Mouse (Mus musculus): ENCODE results near the gene Sorcs3.

The Sorcs3 gene

DNA sequence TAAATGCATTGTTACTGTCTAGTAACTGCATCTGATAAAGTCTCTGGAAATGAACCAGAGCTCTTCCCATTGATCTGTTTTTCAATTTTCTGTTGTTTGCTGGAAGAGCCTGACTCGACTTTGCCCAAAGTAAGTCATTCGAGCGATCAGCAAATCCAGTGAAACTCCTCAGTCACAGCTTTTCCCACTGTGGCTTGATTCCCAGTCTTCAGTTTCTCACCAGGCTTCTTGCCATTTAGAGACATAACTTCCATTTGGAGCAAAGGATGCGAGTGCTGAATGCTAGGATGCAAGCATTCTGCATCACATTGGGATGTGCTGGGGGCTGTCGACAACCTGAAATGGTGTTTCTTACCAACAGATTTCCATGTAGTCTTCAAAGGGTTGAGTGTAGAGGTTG lies 521.8 kb downstream of the Sorcs3 start:
- DNase-seq, result no peak

DNA sequence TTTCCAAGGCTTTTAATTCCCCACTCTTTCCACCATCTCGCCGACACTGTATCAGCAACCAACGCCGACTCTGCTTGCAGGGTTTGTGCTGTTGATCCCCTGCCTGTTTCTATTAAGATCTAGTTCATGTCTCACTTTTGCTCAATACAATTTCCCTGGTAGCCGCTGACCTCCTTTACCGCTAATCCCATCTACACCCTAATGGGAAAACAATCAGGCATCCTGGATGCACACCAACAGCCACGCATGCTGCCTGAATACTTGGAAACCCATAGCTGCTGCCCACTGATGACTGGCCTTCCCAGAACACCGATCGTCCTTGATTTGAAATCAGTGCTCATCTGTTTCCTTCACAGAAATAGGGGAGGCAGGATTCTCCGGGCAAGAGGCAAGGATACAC lies 525.9 kb downstream of the Sorcs3 start:
- DNase-seq, result no peak

DNA sequence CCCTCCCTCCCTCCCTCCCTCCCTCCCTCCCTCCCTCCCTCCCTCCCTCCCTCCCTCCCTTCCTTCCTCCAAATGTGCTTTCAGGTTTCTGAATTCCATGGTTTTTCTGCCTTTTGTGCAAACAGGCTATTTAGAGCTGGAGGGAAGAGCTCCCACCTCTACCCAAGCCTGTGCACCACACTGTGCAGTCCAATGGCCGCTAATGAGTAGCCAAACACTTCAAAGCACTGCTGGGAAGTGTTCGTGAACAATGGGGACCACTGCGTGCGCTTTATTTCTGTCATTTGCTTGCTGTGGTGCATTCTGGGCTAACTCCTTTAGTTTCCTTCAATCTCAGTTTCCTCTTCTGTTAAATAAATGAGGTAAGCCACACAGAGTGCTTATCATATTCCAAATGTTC lies 528.5 kb downstream of the Sorcs3 start:
- DNase-seq, result no peak

DNA sequence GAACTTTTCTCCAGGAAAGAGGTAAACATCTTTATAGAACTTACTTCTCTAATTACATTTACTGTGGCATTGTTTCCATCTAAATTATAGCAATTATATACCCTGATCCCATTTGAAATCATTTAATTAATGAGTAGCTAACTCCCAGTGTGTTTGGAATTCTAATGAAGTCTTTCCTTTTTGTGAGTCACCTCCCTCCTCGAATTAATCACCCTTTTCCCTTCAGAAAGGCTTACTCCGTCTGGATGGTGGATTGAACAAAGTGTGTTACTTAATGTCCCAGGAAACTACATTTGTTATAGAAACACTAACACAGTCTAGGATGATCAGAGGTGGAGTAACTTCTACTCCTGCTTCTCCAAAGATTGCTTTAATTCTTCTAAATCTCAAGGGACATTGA lies 531.7 kb downstream of the Sorcs3 start:
- DNase-seq, result no peak

DNA sequence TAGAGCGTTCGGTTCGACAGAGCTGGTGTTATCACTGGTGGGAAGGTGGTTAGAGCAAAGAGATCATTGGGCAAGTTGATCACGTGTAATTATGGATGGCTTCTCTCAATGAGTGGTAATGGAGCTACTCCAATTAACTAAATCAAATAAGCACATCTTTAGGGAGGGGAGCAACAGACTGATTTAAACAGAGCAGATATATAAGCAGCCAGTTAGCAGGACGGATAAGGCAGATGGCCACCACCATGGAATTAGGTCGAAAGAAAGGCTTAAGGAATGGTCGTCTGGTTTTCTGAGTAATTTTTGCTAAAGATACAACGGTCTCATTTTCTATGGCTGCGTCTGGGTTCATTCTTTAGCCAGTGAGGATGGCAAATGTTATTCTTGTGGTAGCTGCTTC lies 549.3 kb downstream of the Sorcs3 start:
- no peak for DNase-seq

DNA sequence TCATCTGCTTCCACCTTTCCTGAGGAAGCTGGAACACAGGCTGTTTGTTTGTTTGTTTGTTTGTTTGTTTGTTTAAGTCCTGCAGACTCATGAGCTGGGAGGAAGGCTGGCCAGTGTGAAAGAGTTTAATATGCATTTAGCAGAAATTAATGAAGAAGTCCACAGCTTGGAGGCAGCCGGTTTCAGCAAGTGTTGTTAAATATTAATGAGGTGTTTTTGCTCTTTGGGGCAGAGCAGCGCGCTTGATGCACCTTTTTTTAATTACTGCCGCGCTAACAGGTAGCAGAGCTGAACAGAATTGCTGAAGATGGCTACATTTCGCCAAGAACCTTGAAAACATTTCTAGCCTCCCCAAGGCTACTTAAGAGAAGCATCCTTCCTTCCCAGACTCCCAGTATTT lies 551.0 kb downstream of the Sorcs3 start:
- DNase-seq, result peak; percentile 29

DNA sequence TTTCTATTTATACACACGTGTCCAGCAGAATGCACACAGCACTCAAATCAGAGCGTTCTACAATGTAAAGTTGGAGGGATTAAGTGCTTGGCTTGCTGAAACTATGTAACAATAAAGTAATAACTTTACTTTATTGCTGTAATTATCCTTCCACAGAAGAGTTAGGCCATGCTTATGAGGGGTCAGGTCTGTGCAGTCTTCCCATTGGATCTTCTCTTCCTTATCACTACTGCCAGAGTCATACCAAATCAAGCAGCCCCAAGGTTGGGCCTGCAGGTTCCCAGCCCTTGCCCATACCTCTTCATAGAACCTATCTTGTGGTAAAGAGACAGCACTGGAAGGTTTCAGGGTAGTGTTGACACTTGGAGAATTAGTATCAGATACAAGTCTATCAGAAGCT lies 560.7 kb downstream of the Sorcs3 start:
- no peak for DNase-seq

DNA sequence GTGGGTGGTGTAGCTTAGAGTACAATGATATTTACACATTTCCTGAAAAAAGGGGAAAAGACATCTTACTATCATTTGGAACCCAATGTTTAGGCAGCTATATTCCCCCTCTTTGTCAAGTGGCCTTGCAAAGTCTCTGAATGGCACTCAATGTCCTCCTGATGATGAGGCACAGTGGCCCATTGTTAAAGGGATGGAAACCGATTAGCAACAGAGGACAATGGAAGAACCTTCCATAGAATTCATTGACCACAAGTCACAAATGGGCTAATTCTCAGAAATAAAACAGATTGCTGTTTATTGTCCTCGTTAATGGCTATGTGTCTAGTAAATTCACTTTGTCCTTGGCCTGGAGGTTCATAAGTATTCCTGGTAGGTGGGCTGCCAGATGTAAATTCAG lies 565.7 kb downstream of the Sorcs3 start:
- DNase-seq, result no peak

DNA sequence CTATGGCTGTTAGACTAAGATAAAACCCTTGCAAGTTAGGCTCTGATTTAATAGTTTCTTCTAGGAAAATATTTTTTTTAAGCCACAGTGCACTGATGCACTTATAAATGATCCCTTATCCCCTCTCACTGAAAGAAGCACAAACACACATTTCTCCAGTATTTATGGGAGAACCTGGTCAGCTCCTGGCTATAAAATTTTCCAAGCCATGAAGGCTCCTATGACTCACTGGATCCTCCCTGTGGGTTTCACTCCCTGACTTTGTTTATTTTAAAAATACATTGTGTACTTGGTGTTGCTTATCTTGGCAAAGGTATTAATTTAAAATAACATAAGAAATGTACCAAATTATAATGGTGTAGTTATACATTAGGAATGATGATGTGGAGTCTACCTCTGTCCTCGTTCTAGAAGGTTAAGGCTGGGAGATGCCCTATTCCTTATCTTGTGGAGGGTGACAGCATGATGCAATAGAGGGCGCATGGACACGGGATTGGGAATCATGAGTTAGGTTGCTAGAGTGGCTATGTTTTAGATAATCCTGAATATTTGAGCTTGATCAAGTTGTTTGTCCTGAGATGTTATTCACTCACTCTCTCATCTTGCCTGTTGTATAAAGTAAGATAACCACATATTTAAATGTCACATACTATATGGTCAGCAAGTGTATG lies 573.4 kb downstream of the Sorcs3 start:
- no peak for DNase-seq

DNA sequence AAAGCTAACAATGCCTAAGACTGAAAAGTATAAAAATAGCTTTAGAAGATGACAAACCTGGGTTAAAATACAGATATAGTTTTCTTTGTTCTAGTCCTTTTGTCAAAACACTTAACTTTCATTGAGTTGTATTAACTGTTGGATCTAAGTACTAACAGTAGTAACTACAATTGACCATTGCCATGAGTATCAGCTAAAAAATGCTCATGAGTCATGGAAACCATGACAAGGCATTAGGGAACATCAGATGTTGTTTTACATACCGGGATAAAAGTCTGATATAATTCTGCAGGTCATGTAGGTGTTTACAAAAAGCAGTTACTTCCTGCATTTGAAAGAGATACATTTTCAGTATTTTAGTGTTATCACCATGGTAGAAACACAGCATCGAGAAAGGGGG lies 575.0 kb downstream of the Sorcs3 start:
- DNase-seq, result no peak

DNA sequence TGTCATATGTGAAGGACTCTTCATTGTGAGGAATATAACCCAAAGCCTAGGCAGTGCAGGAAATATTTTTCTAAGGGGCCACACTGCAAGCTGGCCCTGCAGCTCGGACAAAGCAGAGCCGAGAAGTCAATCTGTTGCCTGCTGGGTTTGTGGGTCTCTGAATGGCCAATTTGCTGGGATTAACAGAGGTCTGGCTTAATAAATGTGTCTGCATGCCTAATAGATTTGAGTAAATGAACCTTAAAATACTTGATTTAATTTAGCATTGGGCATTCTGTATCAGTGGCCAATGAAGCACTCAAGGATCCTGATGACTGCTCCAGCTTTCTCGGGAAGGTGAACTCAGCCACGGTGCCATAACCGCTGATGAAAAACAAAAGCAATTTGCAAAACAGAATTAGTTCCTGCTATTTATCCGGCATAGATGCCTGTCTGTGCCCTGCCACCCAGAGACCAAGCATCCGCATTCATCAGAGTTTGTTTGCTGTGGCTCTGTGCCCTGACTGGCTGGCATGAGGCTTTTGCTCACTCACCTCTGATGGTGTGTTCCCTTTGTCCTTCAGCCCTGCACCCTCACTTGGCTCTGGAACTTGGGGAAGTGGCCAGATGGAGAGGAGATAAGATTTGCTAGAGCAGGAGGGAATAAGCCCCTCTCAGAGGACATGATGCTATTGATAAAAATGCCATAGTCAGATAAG lies 576.3 kb downstream of the Sorcs3 start:
- DNase-seq, result peak; percentile 41

DNA sequence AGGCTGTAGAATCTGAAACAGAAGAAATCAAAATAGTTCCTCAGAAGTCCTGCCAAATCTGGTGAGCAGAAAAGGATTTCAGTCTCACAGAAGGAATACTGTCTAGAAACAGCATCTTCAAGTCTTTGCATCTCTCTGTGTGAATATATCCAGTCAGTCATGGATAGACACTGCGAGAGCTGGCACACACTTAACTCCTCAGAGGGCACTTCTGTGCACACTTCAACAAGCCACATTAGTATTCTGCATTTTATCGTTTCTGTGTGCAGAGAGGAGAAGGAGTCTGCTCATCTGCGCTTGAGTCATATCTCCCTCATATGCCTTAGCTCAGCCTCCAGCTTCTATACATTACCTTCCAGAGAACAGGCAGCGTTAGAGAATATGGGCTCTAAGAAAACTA lies 581.4 kb downstream of the Sorcs3 start:
- no peak for DNase-seq

DNA sequence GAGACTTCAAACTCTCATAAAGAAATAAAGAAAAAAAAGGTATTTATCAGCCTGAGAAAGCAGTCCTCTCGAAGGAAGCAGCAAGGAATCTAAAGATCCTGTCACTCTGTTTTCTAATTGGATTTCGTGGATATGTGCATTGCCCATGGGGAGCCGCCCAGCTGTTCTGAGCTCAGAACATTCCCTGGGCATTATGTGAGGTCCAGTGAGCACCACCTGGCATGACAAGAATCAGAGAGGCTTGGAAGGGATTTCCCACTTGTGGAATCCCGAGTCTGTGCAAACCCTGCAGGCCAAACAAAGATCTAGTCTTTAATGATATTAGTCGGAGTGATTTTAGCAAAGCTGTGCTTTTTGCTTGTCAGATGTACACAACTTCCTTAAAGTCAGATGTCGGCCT lies 598.7 kb downstream of the Sorcs3 start:
- DNase-seq, result no peak

DNA sequence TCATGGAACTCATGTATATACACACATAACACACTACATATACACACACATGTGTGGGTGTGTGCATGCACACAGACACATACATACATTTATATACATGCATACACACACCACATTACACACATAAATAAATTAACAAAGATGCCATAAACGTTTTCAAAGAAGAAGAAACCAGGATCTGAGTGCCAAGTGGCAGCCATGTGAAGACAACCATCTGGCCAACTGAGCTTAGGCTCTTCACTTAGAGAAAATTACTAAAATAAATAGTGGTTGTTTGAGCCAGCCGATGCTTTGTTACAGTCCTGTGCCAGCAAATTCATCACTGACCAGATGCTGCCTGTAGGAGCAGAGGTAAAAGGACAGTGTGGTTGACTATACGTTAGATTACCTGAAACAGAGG lies 605.7 kb downstream of the Sorcs3 start:
- DNase-seq, result no peak

DNA sequence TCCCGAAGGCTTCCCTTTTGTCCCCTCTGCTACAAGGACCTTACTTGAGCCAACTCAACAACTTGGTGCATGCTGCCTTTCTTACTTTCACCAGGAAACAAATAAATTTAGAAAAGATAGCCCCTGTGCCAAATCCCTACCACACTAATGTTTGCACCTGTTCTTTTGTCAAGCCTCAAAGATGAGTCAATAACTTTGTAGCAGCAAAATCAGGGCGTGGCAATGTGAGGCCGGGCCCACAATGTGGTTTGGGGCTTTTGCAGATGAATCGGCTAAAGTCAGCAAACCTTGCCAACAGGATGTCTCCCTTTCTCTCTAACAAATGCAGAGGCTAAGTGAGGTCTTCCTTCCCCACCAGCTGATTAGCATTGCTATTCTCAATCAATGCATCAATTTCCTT lies 608.0 kb downstream of the Sorcs3 start:
- DNase-seq, result no peak

DNA sequence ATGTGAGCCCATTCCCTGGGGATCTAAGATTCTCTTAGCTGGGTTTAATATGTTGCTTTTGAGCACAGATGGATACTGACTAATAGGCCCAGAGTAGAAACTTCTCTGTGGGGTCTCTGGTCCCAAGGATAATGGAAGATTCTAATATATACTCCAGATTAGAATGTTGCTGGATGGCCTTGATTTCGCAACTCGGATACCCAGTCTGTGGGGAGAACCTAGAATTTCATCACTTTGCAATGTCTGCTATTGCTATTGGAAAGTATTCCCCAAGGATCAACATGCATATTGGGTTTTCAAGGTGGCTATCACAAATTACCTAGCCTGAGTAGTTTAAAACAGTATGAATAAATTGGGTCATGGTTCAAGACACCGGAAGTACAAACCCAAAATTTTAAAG lies 609.2 kb downstream of the Sorcs3 start:
- no peak for DNase-seq

DNA sequence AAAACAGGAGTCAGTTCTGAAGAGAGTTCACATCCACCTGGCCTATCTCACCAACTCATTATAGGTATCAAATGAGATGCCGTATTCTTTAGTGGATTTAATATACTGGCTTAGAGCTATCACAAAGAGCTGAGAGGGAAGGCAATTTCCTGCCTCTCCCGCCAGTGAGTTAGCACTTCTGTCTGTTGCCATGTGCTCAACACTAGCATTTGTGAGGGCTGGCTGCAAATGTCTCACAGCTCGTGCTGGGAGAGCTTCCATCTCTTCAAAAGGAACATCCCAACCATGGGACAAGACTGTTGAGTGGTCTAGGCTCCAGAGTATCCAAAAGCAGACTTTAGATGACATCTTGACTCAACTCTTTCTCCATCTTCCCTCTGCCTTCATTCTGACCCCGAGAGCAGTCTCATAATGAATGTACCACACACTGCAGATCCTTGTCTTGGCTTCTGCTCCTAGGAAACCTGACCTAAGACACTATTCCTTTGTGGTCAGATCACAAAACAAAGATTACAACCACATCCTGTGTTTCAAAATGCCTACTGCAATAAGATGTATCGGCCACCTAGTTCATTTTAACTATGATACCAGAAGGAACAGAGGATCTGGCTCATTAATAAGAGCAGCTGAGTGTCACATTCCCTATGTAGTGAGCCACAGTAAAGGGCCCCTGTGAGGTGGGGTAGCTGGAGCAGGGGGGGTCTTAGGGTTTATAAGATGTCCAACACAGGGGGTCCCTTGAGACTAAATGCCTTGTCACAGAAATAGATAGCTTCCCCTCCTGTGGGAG lies 614.9 kb downstream of the Sorcs3 start:
- DNase-seq, result no peak

DNA sequence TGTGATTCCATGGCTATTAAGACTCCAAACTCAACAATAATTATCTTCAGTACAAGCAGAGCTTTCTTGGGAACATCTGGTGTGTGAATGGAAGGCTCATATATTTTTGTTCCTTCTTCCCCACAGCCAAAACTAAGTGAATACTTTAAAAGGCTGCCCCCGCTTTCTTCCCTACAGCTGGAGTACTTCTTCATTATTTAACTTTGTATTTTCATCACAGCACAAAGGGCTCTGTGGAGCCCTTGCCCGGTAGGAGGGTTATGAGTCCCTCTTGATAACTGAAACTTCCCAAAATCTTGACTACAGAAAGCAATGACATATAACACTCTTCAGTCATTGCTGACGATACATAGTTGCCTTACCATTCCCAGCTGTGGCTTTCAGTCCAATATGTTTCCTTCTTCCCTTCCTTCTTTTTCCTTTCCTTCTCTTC lies 615.5 kb downstream of the Sorcs3 start:
- DNase-seq, result no peak

DNA sequence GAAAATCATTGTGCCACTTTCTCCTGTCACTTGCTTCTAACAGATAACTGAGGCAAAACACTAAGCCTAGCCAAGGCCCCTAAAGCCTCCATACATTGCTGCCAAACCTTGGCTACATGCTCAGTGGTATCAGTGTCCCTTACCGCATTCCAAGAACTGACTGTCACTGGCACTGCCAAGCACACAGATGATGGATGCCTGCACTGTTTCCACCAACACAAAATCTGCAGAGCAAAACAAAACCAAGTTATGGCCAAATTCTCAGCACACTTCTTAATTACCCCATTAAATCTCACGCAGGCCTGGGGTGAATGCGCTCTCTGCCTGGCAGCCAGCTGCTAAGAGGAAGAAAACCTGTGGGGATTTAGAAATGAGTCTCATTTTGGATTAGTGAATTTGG lies 628.5 kb downstream of the Sorcs3 start:
- no peak for DNase-seq

DNA sequence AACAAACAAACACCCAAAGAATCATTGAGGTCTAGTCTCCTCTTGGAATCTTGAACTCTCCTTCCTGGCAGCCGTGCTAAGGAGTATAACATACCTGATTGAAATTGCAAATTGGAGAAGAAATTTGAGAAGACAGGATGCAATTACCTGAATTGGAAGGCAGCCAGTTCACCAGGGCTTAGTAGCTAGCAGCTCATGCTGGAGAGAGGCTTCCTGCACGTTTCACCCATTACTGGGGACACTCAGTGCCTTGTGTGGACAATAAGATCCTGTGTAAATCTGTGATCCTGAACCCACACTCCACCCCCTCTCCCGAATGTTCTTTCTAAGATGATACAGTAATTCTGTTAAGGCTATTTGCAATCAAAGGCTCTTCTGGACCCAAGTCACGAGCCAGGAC lies 633.6 kb downstream of the Sorcs3 start:
- no peak for DNase-seq

DNA sequence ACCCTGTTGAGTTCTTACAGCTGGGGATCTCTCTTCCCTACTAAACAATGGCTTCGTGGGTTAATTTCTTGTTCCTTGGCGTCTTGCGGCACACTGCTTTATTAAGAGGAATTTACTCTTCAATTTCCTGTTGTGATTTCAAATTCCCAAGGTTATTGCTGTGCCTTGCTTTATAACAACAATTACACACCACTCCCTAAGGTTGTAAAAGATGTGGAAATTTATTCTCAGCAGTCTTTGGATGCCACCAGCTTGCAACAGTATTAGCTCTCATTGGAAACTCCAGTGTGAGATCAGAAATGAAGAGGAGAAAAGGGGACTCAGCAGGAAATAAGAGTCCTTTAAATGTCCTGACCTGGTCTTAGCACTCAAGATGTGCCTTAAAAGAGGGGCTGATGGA lies 641.9 kb downstream of the Sorcs3 start:
- DNase-seq, result no peak

DNA sequence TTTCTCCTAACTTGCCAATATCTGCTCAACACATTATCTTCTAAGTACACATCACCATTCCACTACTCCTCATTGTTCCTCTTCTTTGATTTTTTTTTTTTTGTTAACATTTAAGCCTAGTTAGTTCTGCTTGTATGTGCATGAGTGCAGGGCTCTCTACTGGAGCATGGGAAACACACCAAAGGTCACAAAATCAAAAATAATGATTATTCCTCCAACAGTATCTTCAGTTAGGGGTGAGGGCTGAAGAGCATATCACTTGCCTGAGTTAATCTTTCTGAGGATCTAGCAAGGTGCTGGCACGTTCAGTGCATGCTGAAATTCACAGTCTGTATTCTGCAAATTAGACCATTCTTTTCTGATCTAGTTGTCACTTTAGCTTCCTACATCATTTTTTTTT lies 644.6 kb downstream of the Sorcs3 start:
- no peak for DNase-seq
